Mouse (Mus musculus) right cerebral cortex, postnatal 25 days (tissue): ENCODE results near the gene Ppm1g.

Experiments used
- DNase-seq: peaks from one replicate; pipeline ENCODE4 v3.0.0; 2022

Ppm1g gene

DNA sequence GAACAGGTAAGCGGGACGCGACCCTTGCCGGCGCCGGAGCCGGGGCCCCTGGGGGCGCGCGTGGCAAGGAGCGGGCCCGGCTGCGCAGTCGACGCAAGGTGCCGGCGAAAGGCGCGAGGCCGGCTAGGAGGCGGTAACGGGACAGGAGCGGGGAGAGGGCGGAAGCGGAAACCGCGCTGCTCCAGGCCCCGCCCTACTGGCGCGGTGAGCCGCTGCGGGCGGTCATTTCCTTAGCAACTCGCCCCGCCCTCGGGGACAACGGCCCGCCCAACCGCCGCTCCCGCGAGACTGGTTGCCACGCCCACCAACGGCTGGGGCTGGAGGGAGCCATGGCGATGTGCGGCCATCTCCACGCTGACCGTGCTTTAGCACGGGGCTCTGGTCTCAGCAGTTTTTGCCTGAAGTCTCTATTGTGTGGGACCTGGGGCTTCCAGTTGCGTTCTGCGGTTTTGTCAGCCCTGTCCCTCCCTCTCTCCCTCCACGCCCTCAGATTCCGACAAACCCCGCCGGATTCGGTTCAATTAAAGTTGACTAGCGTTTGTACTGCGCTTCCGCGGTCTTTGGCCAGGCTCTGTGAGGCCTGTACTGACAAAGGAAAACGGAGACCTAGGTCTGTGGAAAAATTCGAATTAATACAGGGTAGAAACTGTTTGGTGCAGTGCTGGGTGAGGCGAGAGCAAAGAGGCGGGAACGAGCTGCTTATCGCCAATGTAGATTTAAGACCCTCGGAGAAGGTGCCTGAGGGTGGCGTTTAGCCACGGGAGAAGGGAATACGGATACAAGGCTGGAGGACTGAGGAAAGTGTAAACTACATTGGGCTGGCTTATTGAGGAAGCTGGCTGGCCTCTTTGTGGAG is at the start of gene Ppm1g:
TSS of gene Ppm1g (minus strand) at position 240 of the 856 bp plus-strand sequence.
- DNase-seq, result peak; percentile 97

DNA sequence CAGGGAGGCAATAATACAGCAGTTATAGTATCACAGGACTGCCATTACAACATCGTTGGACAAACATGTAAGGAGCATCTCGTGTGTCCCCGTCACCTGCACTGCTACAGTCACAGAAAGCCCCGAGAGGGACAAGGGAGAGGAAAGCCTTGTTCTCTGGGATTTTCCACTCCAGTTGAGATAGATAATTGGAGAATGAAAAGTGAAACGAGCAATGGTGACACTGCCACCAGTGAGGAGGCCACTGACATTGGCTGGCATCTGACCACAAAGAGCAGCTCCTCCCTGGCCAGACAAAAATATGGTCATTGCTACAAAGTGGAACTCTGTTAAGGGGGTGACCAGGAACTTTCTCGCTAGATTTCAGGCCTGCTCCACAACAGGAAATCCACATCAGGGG is 47.2 kb upstream of the Ppm1g start:
- no peak for DNase-seq

DNA sequence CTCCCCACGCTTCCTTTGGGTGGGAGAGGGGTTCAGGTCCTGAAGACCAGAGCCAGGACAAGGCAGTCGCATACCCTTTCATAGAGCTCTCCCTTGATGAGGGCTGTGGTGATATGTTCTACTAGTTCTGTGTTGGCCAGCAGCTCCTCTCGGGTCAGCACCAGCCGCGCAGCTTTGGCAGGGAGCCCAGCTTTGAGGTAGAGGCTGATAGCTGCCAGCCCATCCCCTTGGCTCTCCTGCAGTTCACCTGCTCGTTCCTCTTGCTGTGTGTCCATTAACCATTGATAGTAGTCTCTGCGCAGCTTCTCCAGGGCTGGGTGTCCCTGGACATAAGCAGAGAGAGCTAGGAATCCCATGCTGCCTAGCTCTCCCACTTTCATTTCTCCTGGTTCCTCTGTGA is 45.6 kb upstream of the Ppm1g start:
- DNase-seq, result no peak

DNA sequence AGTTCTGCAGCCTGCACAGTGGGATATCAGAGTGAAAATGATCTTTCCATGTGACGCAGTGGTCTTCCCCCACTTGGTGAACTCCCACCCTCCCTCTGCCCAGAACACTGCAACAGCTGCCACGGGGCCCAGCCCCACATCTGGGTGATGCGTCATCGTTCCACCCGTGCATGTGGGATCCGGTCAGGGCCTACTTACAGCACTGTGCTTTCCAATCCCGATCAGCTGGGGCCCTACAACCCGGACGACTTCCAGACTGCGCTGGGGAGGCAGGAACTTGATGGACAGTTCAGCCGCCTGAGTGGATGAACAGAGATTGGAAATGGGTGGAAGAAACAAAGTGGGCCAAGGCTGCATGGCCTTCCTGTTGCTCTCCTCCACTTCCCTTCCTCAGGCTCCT is 37.1 kb upstream of the Ppm1g start:
- no peak for DNase-seq

DNA sequence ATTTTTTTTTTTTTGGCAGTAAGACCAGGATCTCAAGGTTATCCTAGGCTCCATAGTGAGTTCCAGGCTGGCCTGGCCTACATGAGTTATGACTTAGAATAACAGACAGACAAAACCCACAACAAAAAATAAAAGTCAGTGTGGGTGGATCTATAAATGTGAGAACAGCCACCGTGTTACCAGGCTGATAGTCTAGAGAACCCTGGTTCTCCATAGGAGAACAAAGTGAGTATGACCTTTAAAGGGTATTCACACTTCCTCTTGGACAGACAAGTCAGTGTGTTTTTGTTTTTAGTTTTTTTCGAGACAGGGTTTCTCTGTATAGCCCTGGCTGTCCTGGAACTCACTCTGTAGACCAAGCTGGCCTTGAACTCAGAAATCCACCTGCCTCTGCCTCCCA is 35.5 kb upstream of the Ppm1g start:
- DNase-seq, result no peak

DNA sequence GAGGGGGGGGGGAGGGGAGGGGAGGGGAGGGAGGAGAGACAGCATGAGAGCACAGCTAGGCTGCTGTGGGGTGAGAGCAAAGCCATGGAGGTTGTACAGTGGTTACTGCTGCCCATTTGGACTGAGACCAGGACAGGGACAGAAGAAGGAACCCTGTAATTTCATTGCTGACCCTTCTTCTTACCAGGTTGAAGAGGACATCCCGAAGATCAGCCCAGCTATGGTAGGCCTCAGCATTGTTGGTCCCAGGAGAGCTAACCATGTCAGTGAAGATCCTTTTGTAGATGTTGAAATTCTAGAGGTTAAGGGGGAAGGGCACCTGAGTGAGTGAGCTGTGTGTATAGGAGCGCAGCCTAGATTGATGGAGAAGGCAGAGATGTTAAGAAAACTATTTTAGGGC is 34.9 kb upstream of the Ppm1g start:
- DNase-seq, result no peak

DNA sequence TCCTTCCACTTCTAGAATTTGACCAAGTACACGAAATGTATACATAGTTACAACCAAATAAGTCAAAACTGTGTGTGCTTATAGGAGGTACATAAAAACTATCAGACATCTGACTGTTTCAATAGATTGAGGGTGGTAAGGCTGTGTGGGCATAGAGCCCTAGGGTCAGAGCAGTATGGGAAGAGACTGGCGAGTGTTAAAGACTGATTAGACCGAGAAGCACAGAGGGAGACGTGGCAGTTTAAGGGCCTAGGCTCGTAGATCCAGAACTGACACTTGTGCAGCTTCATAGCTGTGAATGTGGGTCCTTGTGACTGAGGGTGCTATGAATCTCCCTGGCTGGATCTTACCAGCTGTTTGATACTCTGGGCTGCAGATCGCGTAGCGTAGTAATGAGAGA is 34.4 kb upstream of the Ppm1g start:
- no peak for DNase-seq

DNA sequence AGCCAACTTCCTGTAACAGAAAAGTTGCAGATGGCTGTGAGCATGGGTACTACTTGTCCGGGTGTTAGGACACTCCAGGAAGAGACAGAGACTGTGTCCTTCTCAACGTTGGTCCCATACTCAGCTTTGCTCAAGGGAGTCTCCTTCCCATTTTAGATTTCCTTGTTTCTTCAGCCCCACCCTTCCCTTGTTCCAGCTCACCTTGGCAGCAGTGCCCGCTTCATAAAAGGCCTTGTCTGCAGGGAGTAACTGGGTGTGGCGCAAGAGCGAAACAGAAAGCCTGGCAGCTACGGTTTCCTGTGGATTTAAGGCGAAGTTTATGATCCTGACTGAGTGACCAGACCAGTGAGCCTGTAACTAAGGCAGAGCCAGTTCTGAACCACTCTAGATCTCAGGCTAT is 34.0 kb upstream of the Ppm1g start:
- no peak for DNase-seq

DNA sequence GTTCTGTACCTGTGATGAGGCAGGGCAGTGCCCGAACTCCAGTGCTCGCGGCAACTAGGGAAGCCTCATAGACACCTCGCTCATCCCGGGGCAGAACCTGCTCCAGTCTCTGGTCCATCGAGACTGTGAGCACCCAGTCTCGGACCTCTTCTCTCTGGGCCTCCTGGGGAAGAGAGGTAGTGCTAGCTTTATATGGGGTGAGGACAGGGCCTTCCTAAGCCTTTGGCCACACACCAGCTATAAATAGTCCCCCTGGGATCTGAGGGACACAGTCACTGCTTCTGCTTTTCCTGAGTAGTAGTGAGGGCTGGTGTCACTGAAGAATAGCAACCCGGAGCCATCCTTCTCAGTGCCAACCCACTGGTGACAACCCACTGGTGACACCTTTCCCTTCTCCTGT is 33.3 kb upstream of the Ppm1g start:
- no peak for DNase-seq

DNA sequence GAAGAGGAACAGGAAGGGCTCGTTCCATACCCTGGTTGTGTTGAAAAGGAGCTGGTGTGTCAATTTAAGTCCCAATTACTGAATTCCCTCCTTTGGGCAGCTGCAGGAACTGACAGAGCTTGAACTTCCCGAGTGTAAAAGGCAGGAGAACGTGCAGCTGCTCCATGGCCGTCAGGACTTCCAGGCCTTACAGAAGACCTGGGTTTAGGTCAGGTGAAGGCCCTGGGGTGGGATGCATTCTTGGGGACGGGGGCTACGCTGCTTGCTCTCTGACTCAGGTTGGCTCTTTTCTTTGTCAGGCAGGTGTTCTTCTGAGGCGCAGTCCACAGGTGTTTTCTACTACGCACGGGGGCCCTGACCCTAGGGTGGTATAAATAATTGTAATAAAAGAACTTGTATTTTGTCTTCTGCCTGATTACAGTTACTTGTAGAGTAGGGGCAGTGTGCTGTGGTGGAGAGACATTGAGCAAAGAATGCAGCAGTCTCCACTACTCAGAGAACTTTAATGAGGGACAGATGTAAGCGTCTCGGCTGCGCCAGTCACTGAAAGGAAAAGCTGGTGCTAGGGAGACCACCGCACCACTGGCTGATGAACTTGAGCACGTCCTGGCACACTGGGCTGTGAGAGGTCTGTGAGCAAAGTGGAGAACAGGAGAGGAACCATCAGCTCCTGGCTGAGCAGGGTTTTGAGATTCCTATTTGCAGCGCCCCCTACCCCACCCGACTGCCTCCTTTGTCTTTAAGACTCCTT is 32.5 kb upstream of the Ppm1g start:
- DNase-seq, result no peak

DNA sequence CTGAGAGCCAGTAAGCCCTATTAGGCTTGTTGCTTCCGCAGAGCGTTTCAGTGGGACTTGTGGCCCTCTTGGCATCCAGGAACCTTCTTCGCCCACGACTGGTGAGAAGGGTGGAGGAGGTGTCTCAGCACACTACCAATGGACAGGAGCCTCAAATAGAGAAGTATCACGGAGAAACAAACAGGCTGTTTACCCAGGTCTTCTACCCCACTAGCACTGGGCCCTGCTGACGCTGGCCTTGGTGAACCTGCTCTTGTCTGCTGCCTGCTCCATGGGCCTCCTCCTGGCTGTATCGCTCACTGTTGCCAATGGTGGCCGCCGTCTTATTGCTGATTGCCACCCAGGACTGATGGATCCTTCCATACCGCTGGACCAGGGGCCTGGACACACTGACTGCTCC is 31.7 kb upstream of the Ppm1g start:
- no peak for DNase-seq

DNA sequence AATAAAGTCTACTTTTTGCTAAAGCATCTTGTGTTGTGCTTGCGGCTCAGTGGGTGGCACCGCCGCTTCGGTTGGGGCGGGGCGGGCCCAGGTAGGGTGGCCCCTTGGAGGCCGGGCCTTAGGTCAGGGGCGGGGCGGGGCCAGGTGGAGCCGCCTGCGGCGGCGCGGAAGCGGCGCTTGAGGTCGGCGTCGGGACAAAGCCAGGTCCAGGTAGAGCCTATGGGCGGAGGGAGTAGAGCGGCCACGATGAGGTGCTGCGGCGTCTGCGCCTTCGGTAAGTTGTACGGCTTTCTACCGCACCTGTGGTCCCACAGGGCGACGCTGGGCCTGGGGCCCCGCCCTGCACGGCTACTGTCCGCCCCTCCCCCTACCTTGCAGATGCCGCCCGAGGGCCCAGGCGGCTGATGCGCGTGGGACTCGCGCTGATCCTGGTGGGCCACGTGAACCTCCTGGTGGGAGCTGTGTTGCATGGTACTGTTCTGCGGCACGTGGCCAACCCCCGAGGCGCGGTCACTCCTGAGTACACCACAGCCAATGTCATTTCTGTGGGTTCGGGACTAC is 31.1 kb upstream of the Ppm1g start, which contains the start of gene Krtcap3:
TSS of gene Krtcap3 (plus strand) at position 151 of the 561 bp plus-strand sequence.
- no peak for DNase-seq

DNA sequence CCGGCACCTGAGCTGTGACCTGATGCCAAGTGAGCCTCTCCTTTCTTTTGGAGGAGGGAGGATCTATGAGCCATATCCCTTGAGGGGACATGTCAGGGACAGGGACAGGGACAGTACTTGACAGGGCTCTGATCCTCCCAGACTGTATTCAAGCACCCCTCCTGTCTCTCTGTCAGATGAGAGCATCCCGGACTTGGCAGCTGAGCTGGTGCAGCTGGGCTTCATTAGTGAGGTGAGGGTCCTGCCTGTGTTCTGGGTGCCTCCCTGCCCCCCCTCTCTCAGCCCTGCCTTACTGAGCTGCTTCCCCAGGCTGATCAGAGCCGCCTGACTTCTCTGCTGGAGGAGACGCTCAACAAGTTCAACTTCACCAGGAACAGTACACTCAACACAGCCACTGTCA is 30.2 kb upstream of the Ppm1g start:
- DNase-seq, result no peak

DNA sequence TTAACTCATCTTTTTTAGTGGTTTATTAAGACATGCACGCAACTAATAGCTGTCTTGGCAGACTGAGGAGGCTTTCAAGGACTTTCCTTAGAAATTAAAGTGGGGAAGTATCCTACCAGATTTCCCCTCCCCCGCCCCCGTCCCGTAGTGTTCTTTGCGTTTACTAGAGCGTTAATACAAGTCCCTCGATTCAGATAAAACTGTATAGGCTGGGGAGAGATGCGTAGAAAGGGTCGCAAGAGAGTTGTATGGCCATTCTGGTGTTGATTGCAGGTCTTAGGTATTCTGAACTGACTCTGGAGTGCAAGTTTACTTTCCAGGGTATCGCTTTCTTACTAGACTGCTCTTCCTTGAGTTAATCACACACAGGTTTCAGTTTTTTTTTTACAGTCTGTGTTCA is 21.7 kb upstream of the Ppm1g start:
- DNase-seq, result no peak

DNA sequence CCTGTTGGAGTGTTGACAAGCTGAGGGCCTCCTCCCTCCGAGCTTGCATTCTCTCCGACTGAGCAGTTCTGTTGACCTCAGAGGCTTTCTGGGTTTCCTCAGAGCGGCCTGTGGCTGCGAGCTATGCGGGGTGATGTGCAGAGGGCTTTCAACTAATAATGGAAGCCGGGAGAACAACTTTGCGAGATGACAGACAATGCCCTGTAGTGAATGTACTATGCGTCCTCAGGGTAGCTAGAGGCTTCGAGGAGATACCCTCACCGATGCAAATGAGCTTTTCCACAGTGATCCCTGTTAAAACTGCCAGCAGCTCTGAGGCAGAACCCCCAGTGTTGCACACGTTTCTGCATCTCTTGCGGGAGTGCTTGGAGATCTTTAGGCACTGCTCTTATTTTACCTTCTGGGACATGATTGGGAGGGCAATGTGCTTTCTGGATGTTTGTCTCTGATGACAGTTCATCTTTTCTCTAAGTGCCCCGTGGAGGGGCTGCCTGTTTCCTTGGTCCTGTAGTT is 21.1 kb upstream of the Ppm1g start:
- DNase-seq, result no peak

DNA sequence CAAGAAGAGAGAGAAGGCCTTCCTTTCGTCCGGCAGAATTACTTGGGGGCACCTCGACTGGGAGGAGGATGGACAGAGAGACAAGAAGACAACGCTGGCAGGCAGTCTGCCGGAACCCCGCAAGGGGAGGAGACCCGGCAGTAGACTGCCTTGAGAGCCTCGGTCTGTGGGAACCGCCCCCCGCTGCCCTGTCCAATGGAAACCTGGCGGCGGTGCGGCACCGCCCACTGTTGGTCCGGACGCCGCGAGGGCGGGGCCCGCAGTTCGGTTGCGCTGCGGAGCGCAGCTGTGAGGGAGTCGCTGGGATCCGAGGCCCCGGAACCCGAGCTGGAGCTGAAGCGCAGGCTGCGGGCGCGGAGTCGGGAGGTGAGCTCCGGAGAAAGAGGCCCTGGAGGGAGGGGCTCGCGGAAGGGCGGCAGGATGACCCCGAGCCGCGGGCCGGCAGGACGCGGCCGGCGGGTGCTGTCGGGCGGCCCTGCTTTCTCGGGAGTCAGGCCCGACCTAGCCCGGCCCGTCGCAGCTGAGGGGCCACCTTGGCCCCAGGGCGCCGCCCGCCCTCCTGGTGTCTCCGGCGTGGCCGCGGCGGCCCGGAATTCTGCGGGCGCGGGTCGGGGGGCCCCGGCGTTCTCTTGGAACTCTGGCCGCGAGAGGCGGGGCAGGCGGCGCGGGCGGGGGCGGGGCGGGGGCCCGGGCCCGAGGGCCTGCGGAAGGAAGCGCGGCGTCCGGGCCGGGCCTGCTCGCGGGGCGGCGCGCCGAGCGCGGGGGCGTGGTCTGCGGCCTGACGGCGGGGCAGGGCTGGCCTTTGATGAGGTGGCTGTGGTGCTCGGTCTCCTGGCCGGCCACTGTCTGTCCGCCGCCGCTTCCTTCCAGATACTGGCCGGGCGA is 20.4 kb upstream of the Ppm1g start, which contains the start of the genes Nrbp1 and Gm9970:
TSS of gene Nrbp1 (plus strand) at position 228 of the 885 bp plus-strand sequence.
TSS of gene Gm9970 (minus strand) at position 596 of the 885 bp plus-strand sequence.
- peak; percentile 96 for DNase-seq

DNA sequence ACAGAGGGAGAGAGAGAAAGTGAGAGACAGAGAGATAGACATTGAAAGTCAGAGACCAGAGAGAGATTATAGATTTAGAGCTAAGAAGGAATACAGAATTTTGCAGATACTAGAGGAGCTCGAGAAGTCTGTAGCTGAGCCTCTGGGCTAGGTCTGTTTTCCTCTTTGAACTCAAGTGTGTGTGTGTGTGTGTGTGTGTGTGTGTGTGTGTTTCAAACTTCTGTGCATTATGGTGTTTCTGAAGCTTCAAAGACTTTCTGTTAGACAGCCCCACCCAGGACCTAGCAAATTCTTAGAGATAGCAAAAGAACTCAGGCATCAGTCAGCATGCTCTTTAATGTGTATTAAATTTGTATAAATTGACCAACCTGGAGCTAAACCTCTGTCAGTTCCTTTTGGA is 6.2 kb upstream of the Ppm1g start:
- DNase-seq, result no peak

DNA sequence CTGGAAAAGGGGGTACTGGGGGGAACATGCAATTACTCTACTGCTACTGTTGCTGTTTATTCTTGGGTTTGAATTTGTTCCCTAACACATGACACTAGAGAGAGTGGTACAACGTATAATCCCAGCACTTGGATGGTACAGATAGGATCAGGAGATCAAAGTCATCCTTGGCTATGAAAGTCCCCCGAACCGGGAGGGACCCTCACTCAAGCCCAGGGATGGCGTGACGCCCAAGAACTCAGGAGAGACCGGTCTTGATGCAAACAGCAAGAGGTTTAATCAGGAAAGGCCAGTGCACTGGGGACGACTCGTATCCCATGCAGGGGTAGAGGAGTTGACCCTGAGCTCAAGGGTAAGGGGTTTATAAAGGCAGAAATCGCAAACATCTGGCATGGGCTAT is 2.2 kb upstream of the Ppm1g start:
- no peak for DNase-seq

DNA sequence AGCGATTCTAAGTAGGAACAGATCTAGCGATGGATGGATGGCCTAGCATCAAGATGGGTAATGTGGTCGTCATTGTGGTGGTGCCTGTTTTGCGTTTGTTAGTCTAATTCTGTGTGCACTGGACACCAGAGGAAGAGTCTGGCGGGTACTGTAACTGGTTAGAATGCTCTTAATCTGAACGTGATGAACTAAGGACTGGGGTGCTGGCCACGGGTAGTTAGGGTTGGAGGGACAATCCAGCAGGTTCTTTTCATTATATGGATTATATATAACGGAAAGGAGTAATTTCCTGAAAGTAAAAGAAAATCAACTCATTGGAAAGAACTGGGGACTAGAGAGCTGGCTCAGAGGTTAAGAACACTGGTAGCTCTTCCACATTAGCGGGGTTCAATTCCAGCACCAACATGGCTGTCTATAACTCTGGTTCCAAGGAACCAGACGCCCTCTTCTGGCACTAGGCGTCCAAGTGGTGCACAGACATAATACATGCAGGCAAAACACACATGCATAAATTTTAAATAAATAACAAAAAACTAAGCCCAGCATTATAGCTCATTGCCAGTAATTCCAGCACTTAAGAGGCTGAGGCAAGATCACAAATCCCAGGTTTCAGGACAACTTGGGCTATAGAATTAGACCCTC is 938 bp upstream of the Ppm1g start:
- peak; percentile 12 for DNase-seq

DNA sequence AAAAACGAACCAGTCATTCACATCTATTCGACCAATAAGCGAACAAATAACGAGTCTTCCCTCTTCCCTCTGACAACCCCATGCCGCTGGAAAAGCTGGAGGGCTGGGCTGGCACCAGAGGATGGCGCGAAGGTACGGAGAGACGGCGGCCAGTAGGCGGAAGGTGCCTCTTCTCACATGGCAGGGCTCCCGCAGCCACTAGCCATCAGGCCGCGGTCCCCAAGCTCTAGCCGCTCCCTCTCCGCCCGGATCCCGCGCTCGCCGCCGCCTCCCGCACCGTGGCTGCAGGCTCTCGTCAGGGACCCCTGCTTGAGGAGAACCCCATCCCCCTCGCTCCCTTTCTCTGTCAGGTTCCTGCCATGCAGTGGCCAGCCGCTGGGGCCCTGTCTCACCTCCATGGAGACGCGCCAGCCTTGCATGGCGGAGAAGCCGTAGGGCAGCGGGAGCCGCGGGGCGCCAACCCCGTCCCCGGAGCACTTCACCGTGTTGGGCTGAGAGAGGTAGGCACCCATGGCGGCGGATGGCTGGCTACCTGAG is 508 bp downstream of the Ppm1g start:
- peak; percentile 55 for DNase-seq

DNA sequence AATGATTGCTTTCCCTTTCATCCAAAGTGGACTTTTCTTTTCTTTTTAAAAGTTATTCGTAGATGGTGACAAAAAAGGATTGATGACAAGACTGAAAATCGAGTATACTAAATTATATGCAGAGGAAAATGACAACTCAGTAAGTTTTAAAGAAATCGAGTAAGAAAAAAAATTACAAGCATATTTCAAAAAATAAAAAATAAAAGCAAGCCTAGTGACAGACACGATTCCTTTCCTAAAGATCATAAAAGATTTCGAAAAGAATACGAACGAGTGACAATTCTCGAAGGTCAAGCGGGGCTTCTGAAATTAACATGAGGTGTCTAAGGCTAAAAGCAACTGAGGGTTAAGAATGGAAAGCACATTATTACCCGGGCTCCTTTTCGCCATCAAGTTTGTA is 1.0 kb downstream of the Ppm1g start:
- DNase-seq, result no peak

DNA sequence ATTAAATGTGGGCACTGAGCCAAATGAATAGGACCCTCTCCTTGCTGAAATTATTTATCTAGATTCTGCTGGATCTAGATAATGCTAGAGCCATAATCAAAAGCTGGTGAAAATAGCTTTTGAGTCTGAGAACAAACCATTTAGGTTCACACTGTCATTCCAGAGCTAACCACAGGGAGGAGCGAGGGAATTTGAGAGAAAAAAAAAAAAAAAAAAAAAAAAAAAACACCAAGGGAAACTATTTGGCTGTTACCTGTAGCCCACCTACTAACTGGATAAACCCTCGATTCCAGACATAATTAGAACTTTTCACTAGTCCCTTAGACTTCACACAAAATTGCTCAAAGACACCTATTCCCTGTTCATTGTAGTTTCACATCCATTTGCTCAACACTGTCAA is 1.4 kb downstream of the Ppm1g start:
- no peak for DNase-seq
